Mouse (Mus musculus): ENCODE measurements around the gene Gm11111. TPM values are rescaled to one million over a fixed set of nuclear protein-coding genes. Genes with fewer than 3 reads are reported as not detected.

Gene Gm11111
- polyA plus RNA-seq, 2 experiments, result not detected

DNA sequence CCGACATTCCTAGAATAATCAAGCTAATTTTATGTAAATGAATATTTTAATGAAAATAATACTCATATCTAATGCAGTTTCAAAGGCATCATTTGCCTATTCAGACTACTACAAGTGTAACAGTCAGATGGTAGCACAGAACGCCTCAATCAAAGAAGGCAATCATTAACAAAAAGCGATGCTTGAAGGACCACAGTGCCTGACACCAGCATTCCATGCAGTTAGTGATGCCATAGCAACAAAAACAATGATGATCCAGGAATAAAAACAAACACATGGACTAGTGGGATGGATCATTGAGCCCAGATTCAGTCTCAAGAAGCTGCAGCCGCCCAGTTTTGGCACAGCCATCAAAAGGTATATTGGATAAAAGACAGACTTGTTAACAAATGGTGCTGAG lies 8.8 kb downstream of the Gm11111 start:
- DNase-seq (ENCODE audit: low read depth in 3 of 3, low spot score in 3 of 3), result no peak
- H3K36me3 ChIP-seq (replicated peaks; ENCODE audit: control insufficient read depth, insufficient read depth, low read depth), result no peaks in the 10 kb centered on the region
- no peak overlapping the region for H3K9ac ChIP-seq (replicated peaks)
- TF ChIP-seq CTCF (IDR thresholded peaks at IDR 0.05; ENCODE audit: low read depth) (no peak), EP300 (IDR thresholded peaks at IDR 0.05; ENCODE audit: low read depth) (no peak)
- no peaks in the 10 kb centered on the region for H3K9me3 ChIP-seq (ENCODE audit: control insufficient read depth, low read length)
- H3K4me1 ChIP-seq (replicated peaks; ENCODE audit: control insufficient read depth in 2 of 2, insufficient read depth in 2 of 2, low read length in 1 of 2), result no peaks in the 10 kb centered on the region
- ATAC-seq (ENCODE audit: insufficient read depth), result no peak
- H3K27ac ChIP-seq, result no peak overlapping the region
- WGBS (ENCODE audit: insufficient replicate concordance), result 69% methylated on average over 4 of the region's 4 CpGs
- H3K27me3 ChIP-seq (ENCODE audit: control insufficient read depth, insufficient read depth, low read length), result no peaks in the 10 kb centered on the region
- no peak overlapping the region for H3K4me3 ChIP-seq (ENCODE audit: insufficient read depth in 1 of 2, low read depth in 2 of 2, low read length in 2 of 2)
- no peak overlapping the region for H3K4me2 ChIP-seq (ENCODE audit: low read depth)

GRCm38 (mm10) chr5:98562806-98563205 lies 10.3 kb downstream of the Gm11111 start:
- Histone ChIP-seq H3K4me2 (ENCODE audit: low read depth) (no peak overlapping the region), H3K27ac (no peak overlapping the region), H3K9ac (replicated peaks) (no peak overlapping the region), H3K36me3 (replicated peaks; ENCODE audit: control insufficient read depth, insufficient read depth, low read depth) (no peaks in the 10 kb centered on the region), H3K9me3 (ENCODE audit: control insufficient read depth, low read length) (no peaks in the 10 kb centered on the region), H3K27me3 (ENCODE audit: control insufficient read depth, insufficient read depth, low read length) (no peaks in the 10 kb centered on the region), H3K4me1 (replicated peaks; ENCODE audit: control insufficient read depth in 2 of 2, insufficient read depth in 2 of 2, low read length in 1 of 2) (no peaks in the 10 kb centered on the region), H3K4me3 (ENCODE audit: insufficient read depth in 1 of 2, low read depth in 2 of 2, low read length in 2 of 2) (no peak overlapping the region)
- ATAC-seq (ENCODE audit: insufficient read depth), result no peak
- DNase-seq (ENCODE audit: low read depth in 3 of 3, low spot score in 3 of 3), result no peak
- WGBS (ENCODE audit: insufficient replicate concordance), result 60% methylated on average over 9 of the region's 9 CpGs
- no peak for TF ChIP-seq EP300 (IDR thresholded peaks at IDR 0.05; ENCODE audit: low read depth)
- no peak for TF ChIP-seq CTCF (IDR thresholded peaks at IDR 0.05; ENCODE audit: low read depth)

GRCm38 (mm10) chr5:98563801-98564200 lies 11.3 kb downstream of the Gm11111 start:
- Histone ChIP-seq H3K9me3 (ENCODE audit: control insufficient read depth, low read length) (no peaks in the 10 kb centered on the region), H3K36me3 (replicated peaks; ENCODE audit: control insufficient read depth, insufficient read depth, low read depth) (no peaks in the 10 kb centered on the region), H3K27me3 (ENCODE audit: control insufficient read depth, insufficient read depth, low read length) (no peaks in the 10 kb centered on the region), H3K4me2 (ENCODE audit: low read depth) (no peak overlapping the region), H3K27ac (no peak overlapping the region), H3K4me3 (ENCODE audit: insufficient read depth in 1 of 2, low read depth in 2 of 2, low read length in 2 of 2) (no peak overlapping the region), H3K4me1 (replicated peaks; ENCODE audit: control insufficient read depth in 2 of 2, insufficient read depth in 2 of 2, low read length in 1 of 2) (no peaks in the 10 kb centered on the region), H3K9ac (replicated peaks) (no peak overlapping the region)
- TF ChIP-seq EP300 (IDR thresholded peaks at IDR 0.05; ENCODE audit: low read depth) (no peak), CTCF (IDR thresholded peaks at IDR 0.05; ENCODE audit: low read depth) (no peak)
- no peak for ATAC-seq (ENCODE audit: insufficient read depth)
- 61% methylated on average over 9 of the region's 9 CpGs for WGBS (ENCODE audit: insufficient replicate concordance)
- DNase-seq (ENCODE audit: low read depth in 3 of 3, low spot score in 3 of 3), result no peak

GRCm38 (mm10) chr5:98566461-98567193 lies 14.1 kb downstream of the Gm11111 start:
- H3K27ac ChIP-seq, result no peak overlapping the region
- TF ChIP-seq EP300 (IDR thresholded peaks at IDR 0.05; ENCODE audit: low read depth) (no peak), CTCF (IDR thresholded peaks at IDR 0.05; ENCODE audit: low read depth) (no peak)
- no peaks in the 10 kb centered on the region for H3K36me3 ChIP-seq (replicated peaks; ENCODE audit: control insufficient read depth, insufficient read depth, low read depth)
- no peaks in the 10 kb centered on the region for H3K27me3 ChIP-seq (ENCODE audit: control insufficient read depth, insufficient read depth, low read length)
- no peak overlapping the region for H3K9ac ChIP-seq (replicated peaks)
- no peaks in the 10 kb centered on the region for H3K9me3 ChIP-seq (ENCODE audit: control insufficient read depth, low read length)
- ATAC-seq (ENCODE audit: insufficient read depth), result no peak
- H3K4me1 ChIP-seq (replicated peaks; ENCODE audit: control insufficient read depth in 2 of 2, insufficient read depth in 2 of 2, low read length in 1 of 2), result no peaks in the 10 kb centered on the region; a peak in 1 of 4 replicates
- H3K4me2 ChIP-seq (ENCODE audit: low read depth), result no peak overlapping the region
- no peak overlapping the region for H3K4me3 ChIP-seq (ENCODE audit: insufficient read depth in 1 of 2, low read depth in 2 of 2, low read length in 2 of 2)
- 58% methylated on average over 6 of the region's 6 CpGs for WGBS (ENCODE audit: insufficient replicate concordance)
- no peak for DNase-seq (ENCODE audit: low read depth in 3 of 3, low spot score in 3 of 3)

- WGBS (ENCODE audit: insufficient replicate concordance), result 66% methylated on average over 4 of the region's 4 CpGs
- Histone ChIP-seq H3K4me3 (ENCODE audit: insufficient read depth in 1 of 2, low read depth in 2 of 2, low read length in 2 of 2) (no peak overlapping the region), H3K9me3 (ENCODE audit: control insufficient read depth, low read length) (no peaks in the 10 kb centered on the region), H3K9ac (replicated peaks) (no peak overlapping the region), H3K27ac (no peak overlapping the region), H3K4me1 (replicated peaks; ENCODE audit: control insufficient read depth in 2 of 2, insufficient read depth in 2 of 2, low read length in 1 of 2) (no peaks in the 10 kb centered on the region; a peak in 1 of 4 replicates), H3K36me3 (replicated peaks; ENCODE audit: control insufficient read depth, insufficient read depth, low read depth) (no peaks in the 10 kb centered on the region), H3K4me2 (ENCODE audit: low read depth) (no peak overlapping the region), H3K27me3 (ENCODE audit: control insufficient read depth, insufficient read depth, low read length) (no peaks in the 10 kb centered on the region)
- DNase-seq (ENCODE audit: low read depth in 3 of 3, low spot score in 3 of 3), result no peak
- no peak for ATAC-seq (ENCODE audit: insufficient read depth)
- TF ChIP-seq EP300 (IDR thresholded peaks at IDR 0.05; ENCODE audit: low read depth), result no peak
- no peak for TF ChIP-seq CTCF (IDR thresholded peaks at IDR 0.05; ENCODE audit: low read depth)
These were observed 16.0 kb downstream of the Gm11111 start for GRCm38 (mm10) chr5:98568481-98568880.
